Mouse (Mus musculus): ENCODE results near the gene Tssk1.

Gene Tssk1

GRCm38 (mm10) chr16:17945081-17945831 is 51.2 kb downstream of the Tssk1 start:
- DNase-seq (ENCODE audit: low spot score) = no peak

Data from ovary, adult 18-20 months (tissue).